Mouse (Mus musculus) embryonic facial prominence, embryonic 14.5 days (tissue): Measurements from ENCODE around the gene Ndufb11. TPM values are rescaled to one million over a fixed set of nuclear protein-coding genes. Genes with fewer than 3 reads are reported as not detected.

Source experiments
- polyA plus RNA-seq: library from polyadenylated mRNA; unstranded; fragments of >200 nt; fragmentation: Nextera tagmentation; extraction: Ambion mirVana; gene quantifications from 2 replicates; pipeline ENCODE4 v1.2.1, GENCODE M21; 2014

Ndufb11 gene
- polyA plus RNA-seq, 1 experiment from 2014 or later = 273 TPM

Other genes with a start within 250 kb of the Ndufb11 start
- 5.5 and 5.8 TPM in 2 replicates for gene Jade3, start 191.9 kb downstream of the Ndufb11 start, polyA plus RNA-seq
- 0.33 and 0.38 TPM in 2 replicates for gene Rgn, start 67.8 kb downstream of the Ndufb11 start, polyA plus RNA-seq
- 43.5 and 51.3 TPM in 2 replicates for gene Rbm10, start 116 bp downstream of the Ndufb11 start, polyA plus RNA-seq
- gene Uba1, start 40.7 kb upstream of the Ndufb11 start, polyA plus RNA-seq = 165 and 192 TPM in 2 replicates
- 97.5 and 97.7 TPM in 2 replicates for gene Cdk16, start 70.3 kb upstream of the Ndufb11 start, polyA plus RNA-seq
- 46.4 and 49.5 TPM in 2 replicates for gene Usp11, start 86.3 kb upstream of the Ndufb11 start, polyA plus RNA-seq
- 91.1 and 95.0 TPM in 2 replicates for gene Araf, start 180.2 kb upstream of the Ndufb11 start, polyA plus RNA-seq